ENCODE assay signal across 7 mouse cellular contexts in the genomic region with DNA sequence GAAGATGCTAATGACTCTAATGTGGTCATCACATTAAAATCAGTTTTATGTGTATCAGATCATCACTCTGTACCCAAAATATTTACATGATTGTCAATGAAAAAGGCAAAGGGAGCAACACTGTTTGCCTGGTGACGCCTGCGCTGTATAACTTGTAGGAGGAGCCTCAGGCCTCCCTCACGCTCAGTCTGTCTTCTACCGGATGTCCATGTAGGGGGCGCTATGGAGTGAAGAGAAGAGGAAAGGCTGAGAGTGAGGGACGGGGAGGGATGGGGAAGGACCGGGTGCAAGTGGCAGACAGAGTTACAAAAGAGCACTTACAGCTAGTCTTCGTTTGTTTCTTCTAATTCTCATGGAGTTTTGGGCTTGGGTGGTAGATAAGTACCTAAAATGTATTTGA. TPM values are rescaled to one million over a fixed set of nuclear protein-coding genes. Genes with fewer than 3 reads are reported as not detected.
DNase-seq lines count a peak whose midpoint lies in the region; ATAC-seq and TF ChIP-seq lines count a peak whose summit lies in the region.

No protein-coding gene starts in this region.

- intact Hi-C loops in gastrocnemius, postnatal 36 days (cut with DNase I) = no loop called here

- no peaks in the 10 kb centered on the region for H3K4me1 ChIP-seq in midbrain, postnatal 0 days (ENCODE audit: insufficient read depth, low read length)
- H3K4me1 ChIP-seq in midbrain, embryonic 10.5 days = peaks cover 5% of the 10 kb centered on the region
- H3K4me1 ChIP-seq in liver, embryonic 13.5 days (replicated peaks) = peaks cover 73% of the 10 kb centered on the region

- no peak overlapping the region for H3K4me3 ChIP-seq in midbrain, postnatal 0 days (ENCODE audit: low read depth, low read length)
- no peak overlapping the region for H3K4me3 ChIP-seq in midbrain, embryonic 10.5 days
- no peak overlapping the region for H3K4me3 ChIP-seq in liver, embryonic 13.5 days (replicated peaks)

- no peak overlapping the region for H3K9ac ChIP-seq in midbrain, postnatal 0 days (replicated peaks; ENCODE audit: low read length, poor library complexity, severe bottlenecking)
- no peak overlapping the region for H3K9ac ChIP-seq in liver, embryonic 13.5 days

- H3K9me3 ChIP-seq in midbrain, postnatal 0 days (ENCODE audit: low read length) = no peaks in the 10 kb centered on the region
- no peaks in the 10 kb centered on the region for H3K9me3 ChIP-seq in midbrain, embryonic 10.5 days (replicated peaks)
- no peaks in the 10 kb centered on the region for H3K9me3 ChIP-seq in liver, embryonic 13.5 days (replicated peaks)

- H3K4me2 ChIP-seq in midbrain, postnatal 0 days (ENCODE audit: low read depth, low read length, poor library complexity, severe bottlenecking) = no peak overlapping the region
- no peak overlapping the region for H3K4me2 ChIP-seq in liver, embryonic 13.5 days

- peaks cover 12% of the 10 kb centered on the region; the same call in 1 of the 2 replicates for H3K36me3 ChIP-seq in midbrain, postnatal 0 days (ENCODE audit: insufficient read depth, low read length)
- H3K36me3 ChIP-seq in midbrain, embryonic 10.5 days = peaks cover 43% of the 10 kb centered on the region
- H3K36me3 ChIP-seq in liver, embryonic 13.5 days = peaks cover 49% of the 10 kb centered on the region

- H3K27me3 ChIP-seq in midbrain, postnatal 0 days (ENCODE audit: insufficient read depth, low read length) = no peaks in the 10 kb centered on the region
- H3K27me3 ChIP-seq in midbrain, embryonic 10.5 days (ENCODE audit: low read depth, poor library complexity, severe bottlenecking) = no peaks in the 10 kb centered on the region
- H3K27me3 ChIP-seq in liver, embryonic 13.5 days = no peaks in the 10 kb centered on the region

- 63% methylated on average over 8 of the region's 8 CpGs for WGBS in midbrain, postnatal 0 days
- 59% methylated on average over 8 of the region's 8 CpGs for WGBS in midbrain, embryonic 10.5 days
- 53% methylated on average over 8 of the region's 8 CpGs for WGBS in liver, embryonic 13.5 days (ENCODE audit: insufficient replicate concordance)

- no peak for ATAC-seq in midbrain, postnatal 0 days (ENCODE audit: low FRiP score)
- ATAC-seq in liver, embryonic 13.5 days (ENCODE audit: low read depth) = peak; percentile 56

- H3K27ac ChIP-seq in midbrain, postnatal 0 days (ENCODE audit: low read depth, low read length) = no peak overlapping the region
- no peak overlapping the region for H3K27ac ChIP-seq in midbrain, embryonic 10.5 days (replicated peaks)
- no peak overlapping the region for H3K27ac ChIP-seq in liver, embryonic 13.5 days

- no peak for DNase-seq in midbrain, postnatal 0 days (ENCODE audit: low spot score)
- no peak for DNase-seq in midbrain, embryonic 10.5 days (ENCODE audit: low spot score)
- peak; percentile 47 for DNase-seq in adipocyte (ENCODE audit: low spot score)
- peak; percentile 63 for DNase-seq in liver, embryonic 13.5 days
- DNase-seq in thymus, postnatal 0 days (ENCODE audit: low spot score) = peak; percentile 33
- DNase-seq in kidney, adult 8-10 months = no peak
- DNase-seq in gastrocnemius, postnatal 36 days = no peak

- peak; percentile 54 for TF ChIP-seq CTCF in midbrain, postnatal 0 days (IDR thresholded peaks at IDR 0.05)

RNA-seq across cellular contexts. Expression of gene Nudt9, which starts 6.8 kb away (rescaled TPM):
- 48.8 and 48.9 TPM in 2 replicates for total RNA-seq in midbrain, postnatal 0 days (2014; rRNA removed)
- 70.4 and 72.5 TPM in 2 replicates for polyA plus RNA-seq in midbrain, postnatal 0 days (2015; fragmentation: Nextera tagmentation; extraction: Ambion mirVana)
- polyA plus RNA-seq in midbrain, embryonic 10.5 days (2016; fragmentation: Nextera tagmentation; extraction: Ambion mirVana) = 65.7 and 70.2 TPM in 2 replicates
- polyA plus RNA-seq in liver, embryonic 13.5 days (2015; fragmentation: Nextera tagmentation; extraction: Ambion mirVana) = 84.0 and 89.0 TPM in 2 replicates
- 53.9 and 56.6 TPM in 2 replicates for polyA plus RNA-seq in thymus, postnatal 0 days (2015; fragmentation: Nextera tagmentation; extraction: Ambion mirVana)
- 10 to 100 TPM; 58.1 to 59.3 TPM for total RNA-seq in gastrocnemius, postnatal 36 days (2021)

RNA-seq across cellular contexts. Expression of gene Gm17660, which starts 24.5 kb away (rescaled TPM):
- total RNA-seq in midbrain, postnatal 0 days (2014; rRNA removed) = not detected in 2 replicates
- 0.83 and 1.1 TPM in 2 replicates for polyA plus RNA-seq in midbrain, postnatal 0 days (2015; fragmentation: Nextera tagmentation; extraction: Ambion mirVana)
- polyA plus RNA-seq in midbrain, embryonic 10.5 days (2016; fragmentation: Nextera tagmentation; extraction: Ambion mirVana) = not detected in 2 replicates
- not detected in 2 replicates for polyA plus RNA-seq in liver, embryonic 13.5 days (2015; fragmentation: Nextera tagmentation; extraction: Ambion mirVana)
- polyA plus RNA-seq in thymus, postnatal 0 days (2015; fragmentation: Nextera tagmentation; extraction: Ambion mirVana) = not detected in 2 replicates
- total RNA-seq in gastrocnemius, postnatal 36 days (2021) = under 1 TPM in 1 of 2 experiments, not detected in 1; 0.56 TPM

RNA-seq across cellular contexts. Expression of gene Hsd17b11, which starts 31.2 kb away (rescaled TPM):
- 16.3 and 16.4 TPM in 2 replicates for total RNA-seq in midbrain, postnatal 0 days (2014; rRNA removed)
- polyA plus RNA-seq in midbrain, postnatal 0 days (2015; fragmentation: Nextera tagmentation; extraction: Ambion mirVana) = 3.6 and 4.7 TPM in 2 replicates
- polyA plus RNA-seq in midbrain, embryonic 10.5 days (2016; fragmentation: Nextera tagmentation; extraction: Ambion mirVana) = 1.3 and 1.6 TPM in 2 replicates
- 2.1 and 2.6 TPM in 2 replicates for polyA plus RNA-seq in liver, embryonic 13.5 days (2015; fragmentation: Nextera tagmentation; extraction: Ambion mirVana)
- 3.9 and 5.7 TPM in 2 replicates for polyA plus RNA-seq in thymus, postnatal 0 days (2015; fragmentation: Nextera tagmentation; extraction: Ambion mirVana)
- total RNA-seq in gastrocnemius, postnatal 36 days (2021) = 1 to 10 TPM; 6.7 to 8.3 TPM

Comparison
In these comparisons a context has a peak if more than half of its experiments do, and no peak if none do; other contexts are left out.
1. DNase-seq: peak in adipocyte (single experiment), liver, embryonic 13.5 days (single experiment) and thymus, postnatal 0 days (single experiment); none in midbrain, postnatal 0 days (single experiment), midbrain, embryonic 10.5 days (single experiment), kidney, adult 8-10 months (0 of 2) and gastrocnemius, postnatal 36 days (0 of 2).